Mouse (Mus musculus): ENCODE data around the gene Poll. TPM values are rescaled to one million over a fixed set of nuclear protein-coding genes. Genes with fewer than 3 reads are reported as not detected.

The Poll gene
- polyA plus RNA-seq, 1 experiment from 2014 or later = 16.3 TPM

DNA sequence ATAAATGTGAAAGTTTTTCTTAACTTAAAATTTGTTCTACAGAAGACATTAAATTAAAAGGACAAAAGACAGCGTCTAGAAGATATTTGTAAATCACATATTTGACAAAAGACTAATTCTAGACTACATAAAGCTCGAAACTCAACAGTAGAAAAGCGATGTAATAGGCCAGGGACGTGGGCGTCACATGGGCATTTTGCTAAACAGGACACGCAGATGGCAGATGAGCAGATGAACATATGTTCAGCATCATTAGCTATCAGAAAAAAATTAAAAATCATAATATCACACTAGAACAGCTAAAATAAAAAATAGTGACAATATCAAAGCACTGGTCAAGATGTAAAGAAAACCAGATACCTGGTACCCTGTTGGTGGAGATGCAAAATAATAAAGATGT lies 29.4 kb upstream of the Poll start:
- WGBS = 93% methylated on average over 6 of the region's 6 CpGs
- Histone ChIP-seq H3K9me3 (no peaks in the 10 kb centered on the region), H3K36me3 (no peaks in the 10 kb centered on the region), H3K27me3 (replicated peaks) (peaks cover 33% of the 10 kb centered on the region), H3K9ac (no peak overlapping the region), H3K4me1 (no peaks in the 10 kb centered on the region), H3K27ac (no peak overlapping the region), H3K4me3 (no peak overlapping the region), H3K4me2 (replicated peaks) (no peak overlapping the region)
- no peak for ATAC-seq (ENCODE audit: low FRiP score, low read depth)

DNA sequence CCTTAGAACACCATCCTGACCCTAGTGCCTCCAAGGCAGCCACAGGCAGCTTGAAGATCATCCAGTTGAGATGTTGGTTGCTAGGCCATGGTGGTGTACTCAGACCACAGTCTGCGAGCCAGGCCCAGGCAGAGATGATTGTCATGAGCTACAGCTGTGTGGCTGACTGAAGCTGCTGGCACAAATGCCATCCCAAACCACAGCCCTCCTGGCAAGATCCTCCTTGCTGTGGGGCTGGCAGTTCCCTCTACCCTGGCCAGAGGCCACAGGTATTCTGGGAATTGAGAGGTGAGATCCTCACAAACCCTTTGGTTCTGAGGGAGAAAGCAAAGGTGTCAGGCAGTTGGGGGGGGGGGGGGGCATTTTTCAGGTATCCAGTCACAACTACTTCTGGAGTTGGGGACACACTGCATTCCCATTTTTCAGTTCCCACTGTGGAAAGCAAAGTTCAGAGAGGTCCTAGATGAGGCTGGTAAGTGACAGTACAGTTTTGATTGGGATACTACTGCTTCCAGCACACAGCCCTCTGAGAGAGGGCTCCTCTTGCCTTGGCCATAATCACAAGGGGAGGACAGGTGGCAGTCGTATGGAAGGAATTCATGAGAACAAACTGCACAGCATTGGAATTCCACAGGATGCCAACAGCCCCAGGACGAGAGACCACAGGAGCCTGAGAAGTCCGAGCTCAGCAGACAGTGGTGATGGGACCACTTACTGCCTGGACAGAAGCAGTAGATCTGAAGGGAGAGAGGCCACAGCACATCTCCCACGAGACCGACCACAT lies 27.4 kb upstream of the Poll start:
- H3K9me3 ChIP-seq = no peaks in the 10 kb centered on the region
- H3K9ac ChIP-seq = no peak overlapping the region
- no peak overlapping the region for H3K27ac ChIP-seq
- no peak overlapping the region for H3K4me2 ChIP-seq (replicated peaks)
- H3K27me3 ChIP-seq (replicated peaks) = peaks cover 14% of the 10 kb centered on the region; the same call in 1 of the 2 replicates
- no peak for ATAC-seq (ENCODE audit: low FRiP score, low read depth)
- no peaks in the 10 kb centered on the region for H3K36me3 ChIP-seq
- WGBS = 82% methylated on average over 6 of the region's 6 CpGs
- H3K4me3 ChIP-seq = no peak overlapping the region
- H3K4me1 ChIP-seq = peaks cover under 1% of the 10 kb centered on the region; the same call in 1 of the 2 replicates

DNA sequence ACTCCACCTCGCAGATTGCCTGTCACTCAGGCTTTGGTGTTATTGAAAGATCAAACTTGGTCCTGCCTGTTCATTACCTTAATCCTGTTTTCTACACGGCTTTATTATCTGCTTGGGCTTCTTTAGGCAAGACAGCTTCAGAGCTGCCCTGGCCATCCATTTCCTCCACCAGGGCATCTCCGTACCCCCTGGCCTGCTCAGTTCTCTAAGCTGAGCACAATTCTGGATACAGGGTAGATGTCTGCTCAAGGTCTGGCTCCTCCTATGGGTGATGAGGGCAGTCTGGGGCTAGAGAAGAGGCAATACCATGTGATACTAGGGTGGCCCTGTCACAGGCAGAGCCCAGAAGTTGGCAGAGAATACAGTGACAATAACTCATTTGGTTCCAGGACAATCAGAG lies 26.5 kb upstream of the Poll start:
- Histone ChIP-seq H3K27me3 (replicated peaks) (peaks cover 9% of the 10 kb centered on the region), H3K9me3 (no peaks in the 10 kb centered on the region), H3K27ac (no peak overlapping the region), H3K4me1 (peaks cover 9% of the 10 kb centered on the region), H3K36me3 (no peaks in the 10 kb centered on the region), H3K4me2 (replicated peaks) (no peak overlapping the region), H3K4me3 (no peak overlapping the region), H3K9ac (no peak overlapping the region)
- no peak for ATAC-seq (ENCODE audit: low FRiP score, low read depth)
- WGBS = 78% methylated on average over 3 of the region's 3 CpGs

DNA sequence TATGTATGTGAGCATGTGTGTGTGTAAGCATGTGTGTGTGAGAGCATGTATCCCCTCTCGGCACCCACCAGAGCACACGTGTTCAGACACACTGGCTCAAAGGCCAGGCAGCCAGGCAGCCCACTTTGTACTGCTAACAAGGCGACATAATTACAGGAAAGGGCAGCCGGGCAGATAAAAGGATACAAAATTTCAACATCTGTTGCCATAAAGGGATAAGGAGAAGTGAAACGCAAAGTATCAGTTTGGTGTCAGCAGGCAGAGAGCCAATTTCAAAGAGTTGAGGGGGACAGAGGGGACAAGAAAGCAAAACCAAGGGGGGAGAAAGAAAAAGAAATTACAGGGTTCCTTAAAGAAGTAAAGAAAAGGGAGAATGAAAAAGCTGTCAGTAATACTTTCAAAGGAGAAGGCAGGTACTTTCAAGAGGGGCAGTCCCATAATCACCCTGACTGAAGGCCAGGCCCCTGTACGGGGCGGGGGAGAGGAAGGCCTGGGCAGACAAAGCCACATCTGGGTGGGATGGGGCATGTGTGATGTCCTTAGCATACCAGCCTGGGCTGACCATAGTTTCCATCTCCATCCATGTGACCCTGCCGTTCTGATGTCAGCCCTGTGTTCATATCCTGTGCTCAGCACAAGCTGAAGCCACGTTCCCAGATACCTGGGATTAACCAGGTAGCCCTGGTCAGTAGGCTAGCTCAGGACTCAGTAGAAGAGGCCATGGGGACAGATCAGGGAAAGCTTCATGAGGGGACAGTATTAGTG lies 24.7 kb upstream of the Poll start:
- 71% methylated on average over 9 of the region's 9 CpGs for WGBS
- peaks cover 8% of the 10 kb centered on the region; the same call in 1 of the 2 replicates for H3K27me3 ChIP-seq (replicated peaks)

DNA sequence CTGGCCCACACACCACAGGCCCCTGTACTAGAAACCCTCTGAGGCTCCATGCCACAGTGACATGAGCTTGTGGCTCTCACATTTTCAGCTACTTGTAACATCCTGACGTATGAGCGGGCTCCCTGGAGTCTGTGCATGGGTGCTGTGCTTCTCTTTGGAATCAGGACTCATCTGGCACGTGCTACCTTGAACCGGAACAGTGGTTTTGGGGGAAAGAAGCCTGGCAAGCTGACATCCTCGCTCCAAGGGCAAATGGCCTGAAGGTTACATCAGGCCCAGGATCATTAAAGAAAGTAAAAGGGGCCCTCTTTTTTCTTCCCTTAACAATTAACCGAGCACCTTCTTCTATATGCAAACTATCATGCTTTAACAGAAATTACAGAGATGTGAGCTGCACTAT lies 22.8 kb upstream of the Poll start:
- ATAC-seq (ENCODE audit: low FRiP score, low read depth) = no peak

More for the DNA sequence above, 24.7 kb upstream of the Poll start:
- Histone ChIP-seq H3K9me3 (0 out of 2 replicates have a peak, but pooled peaks cover 3% of the 10 kb centered on the region), H3K9ac (no peak overlapping the region), H3K4me3 (no peak overlapping the region), H3K36me3 (peaks cover 7% of the 10 kb centered on the region; the same call in 1 of the 2 replicates), H3K4me2 (replicated peaks) (no peak overlapping the region), H3K4me1 (peaks cover 16% of the 10 kb centered on the region), H3K27ac (no peak overlapping the region)
- ATAC-seq (ENCODE audit: low FRiP score, low read depth) = no peak

DNA sequence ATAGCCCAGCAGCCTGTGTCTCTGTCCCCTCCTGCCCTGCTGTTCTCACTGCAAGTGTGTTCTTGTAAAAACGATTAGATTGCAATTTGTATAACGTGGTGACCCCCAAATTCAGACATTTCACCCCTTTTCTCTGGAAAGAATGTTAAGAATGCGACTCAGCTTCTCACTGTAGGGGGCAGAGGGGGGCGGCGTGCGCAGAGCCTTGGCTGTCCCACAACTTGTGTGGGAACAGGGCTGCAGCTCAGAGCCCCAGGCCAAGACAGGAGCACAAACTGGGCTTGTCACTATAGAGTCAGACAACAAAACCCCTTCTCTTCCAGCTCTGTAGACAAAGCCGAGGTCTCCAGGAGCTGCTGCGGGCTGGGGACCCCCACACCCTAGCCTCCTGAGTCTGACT lies 21.8 kb upstream of the Poll start:
- 13% methylated on average over 8 of the region's 8 CpGs for WGBS
- Histone ChIP-seq H3K4me1 (peaks cover 20% of the 10 kb centered on the region), H3K27ac (no peak overlapping the region)

More for the DNA sequence above, 22.8 kb upstream of the Poll start:
- 86% methylated on average over 6 of the region's 6 CpGs for WGBS
- peaks cover 5% of the 10 kb centered on the region; the same call in 1 of the 2 replicates for H3K27me3 ChIP-seq (replicated peaks)
- H3K4me1 ChIP-seq = peaks cover 20% of the 10 kb centered on the region
- no peak overlapping the region for H3K4me3 ChIP-seq
- H3K27ac ChIP-seq = no peak overlapping the region
- H3K9ac ChIP-seq = no peak overlapping the region
- H3K9me3 ChIP-seq = 0 out of 2 replicates have a peak, but pooled peaks cover 3% of the 10 kb centered on the region
- no peak overlapping the region for H3K4me2 ChIP-seq (replicated peaks)
- peaks cover 19% of the 10 kb centered on the region for H3K36me3 ChIP-seq

DNA sequence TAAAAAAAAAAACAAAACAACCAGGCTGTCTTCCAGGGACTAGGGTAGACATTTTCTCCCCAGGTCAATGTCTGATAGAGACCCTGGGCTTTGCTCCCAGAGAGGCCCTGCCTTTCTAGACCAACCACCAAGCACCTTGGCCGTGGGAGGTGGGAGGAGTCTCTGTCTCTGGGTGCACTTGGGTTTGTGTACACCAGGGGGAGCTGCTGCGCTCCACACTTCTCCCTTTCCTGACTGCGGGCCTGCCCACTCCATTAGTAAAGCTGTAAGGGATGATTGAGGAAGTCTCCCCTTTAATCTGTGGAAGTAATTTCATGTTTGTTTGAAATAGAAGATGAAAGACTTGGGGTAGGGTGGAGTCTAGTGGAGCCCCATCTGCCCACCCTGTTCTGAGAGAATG lies 20.9 kb upstream of the Poll start:
- Histone ChIP-seq H3K27ac (no peak overlapping the region), H3K36me3 (peaks cover 30% of the 10 kb centered on the region), H3K4me2 (replicated peaks) (no peak overlapping the region), H3K9ac (no peak overlapping the region), H3K27me3 (replicated peaks) (peaks cover 5% of the 10 kb centered on the region; the same call in 1 of the 2 replicates), H3K9me3 (0 out of 2 replicates have a peak, but pooled peaks cover 3% of the 10 kb centered on the region), H3K4me3 (no peak overlapping the region), H3K4me1 (peaks cover 20% of the 10 kb centered on the region)
- WGBS = 40% methylated on average over 3 of the region's 3 CpGs
- ATAC-seq (ENCODE audit: low FRiP score, low read depth) = no peak

More for the DNA sequence above, 21.8 kb upstream of the Poll start:
- Histone ChIP-seq H3K9me3 (0 out of 2 replicates have a peak, but pooled peaks cover 3% of the 10 kb centered on the region), H3K9ac (no peak overlapping the region), H3K4me2 (replicated peaks) (no peak overlapping the region), H3K4me3 (no peak overlapping the region), H3K27me3 (replicated peaks) (peaks cover 5% of the 10 kb centered on the region; the same call in 1 of the 2 replicates), H3K36me3 (peaks cover 26% of the 10 kb centered on the region)
- no peak for ATAC-seq (ENCODE audit: low FRiP score, low read depth)

DNA sequence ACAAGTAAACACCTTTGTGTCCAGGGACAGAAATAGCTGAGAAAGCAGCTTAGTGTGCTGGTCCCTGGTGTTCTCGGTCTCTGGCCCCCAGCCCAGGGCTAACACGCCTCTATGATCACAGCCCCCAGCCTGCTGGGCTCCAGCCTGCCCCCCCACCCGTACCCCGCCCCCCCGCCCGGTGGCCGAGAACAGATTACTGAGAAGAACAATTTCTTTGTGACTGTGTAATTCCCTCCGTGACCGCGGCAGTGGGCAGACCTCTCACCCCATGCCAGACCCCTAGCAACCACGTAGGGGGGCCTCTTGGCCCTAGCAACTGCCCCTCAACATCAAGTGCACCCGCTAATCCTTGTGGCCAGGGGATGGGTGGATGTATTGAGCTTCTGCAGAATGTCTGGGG lies 19.9 kb upstream of the Poll start:
- ATAC-seq (ENCODE audit: low FRiP score, low read depth) = no peak
- Histone ChIP-seq H3K36me3 (peaks cover 30% of the 10 kb centered on the region), H3K4me2 (replicated peaks) (no peak overlapping the region), H3K4me3 (no peak overlapping the region), H3K9me3 (0 out of 2 replicates have a peak, but pooled peaks cover 3% of the 10 kb centered on the region), H3K27ac (no peak overlapping the region), H3K9ac (no peak overlapping the region), H3K4me1 (peaks cover 22% of the 10 kb centered on the region), H3K27me3 (replicated peaks) (peaks cover 5% of the 10 kb centered on the region; the same call in 1 of the 2 replicates)
- WGBS = 43% methylated on average over 12 of the region's 12 CpGs

DNA sequence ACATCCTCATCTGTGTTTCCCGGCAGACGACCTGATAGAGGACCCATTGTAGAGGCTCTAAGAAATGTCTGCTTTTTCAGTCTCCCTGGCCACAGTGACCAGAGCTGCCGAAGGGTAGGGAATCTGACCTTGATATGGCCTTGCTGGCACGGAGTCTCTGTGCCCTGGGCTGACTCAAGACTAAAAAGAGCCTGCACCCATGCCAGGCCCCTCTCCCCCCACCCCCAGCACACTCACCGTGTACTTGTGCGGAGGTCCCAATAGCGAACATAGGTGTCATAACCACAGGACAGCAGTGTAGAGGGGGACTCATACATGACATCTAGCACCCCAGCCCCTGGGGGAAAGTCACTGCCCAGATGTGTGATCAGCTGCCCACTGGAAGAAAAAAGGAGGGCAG lies 19.1 kb upstream of the Poll start:
- Histone ChIP-seq H3K27me3 (replicated peaks) (peaks cover 5% of the 10 kb centered on the region), H3K9ac (no peak overlapping the region), H3K36me3 (peaks cover 35% of the 10 kb centered on the region), H3K27ac (no peak overlapping the region), H3K4me1 (peaks cover 28% of the 10 kb centered on the region), H3K4me3 (no peak overlapping the region), H3K9me3 (0 out of 2 replicates have a peak, but pooled peaks cover 3% of the 10 kb centered on the region), H3K4me2 (replicated peaks) (no peak overlapping the region)
- no peak for ATAC-seq (ENCODE audit: low FRiP score, low read depth)
- WGBS = 86% methylated on average over 7 of the region's 7 CpGs

DNA sequence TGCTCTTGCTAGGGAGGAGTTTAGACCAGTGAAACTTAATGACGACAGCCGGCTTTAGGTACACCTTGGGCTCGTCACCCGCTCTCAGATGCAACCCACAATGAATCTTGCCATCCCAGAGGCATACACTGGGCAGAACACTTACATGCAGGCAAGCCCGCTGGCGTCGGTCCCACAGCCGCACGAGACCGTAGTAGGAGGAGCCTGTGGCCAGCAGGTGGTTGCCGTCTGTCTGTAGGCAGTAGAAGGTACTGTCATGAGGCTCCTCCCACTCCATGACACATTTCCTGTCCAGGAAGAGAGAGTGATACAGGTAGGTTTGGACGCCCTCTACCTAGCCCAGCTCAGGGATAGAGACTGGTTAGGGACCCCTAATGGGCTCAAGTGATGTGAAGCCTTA lies 18.6 kb upstream of the Poll start:
- H3K9ac ChIP-seq = no peak overlapping the region
- no peak for ATAC-seq (ENCODE audit: low FRiP score, low read depth)
- no peak overlapping the region for H3K27ac ChIP-seq
- H3K4me2 ChIP-seq (replicated peaks) = no peak overlapping the region
- peaks cover 35% of the 10 kb centered on the region for H3K36me3 ChIP-seq
- H3K9me3 ChIP-seq = 0 out of 2 replicates have a peak, but pooled peaks cover 3% of the 10 kb centered on the region
- peaks cover 5% of the 10 kb centered on the region for H3K27me3 ChIP-seq (replicated peaks)
- no peak overlapping the region for H3K4me3 ChIP-seq
- WGBS = 87% methylated on average over 12 of the region's 12 CpGs
- peaks cover 32% of the 10 kb centered on the region for H3K4me1 ChIP-seq

DNA sequence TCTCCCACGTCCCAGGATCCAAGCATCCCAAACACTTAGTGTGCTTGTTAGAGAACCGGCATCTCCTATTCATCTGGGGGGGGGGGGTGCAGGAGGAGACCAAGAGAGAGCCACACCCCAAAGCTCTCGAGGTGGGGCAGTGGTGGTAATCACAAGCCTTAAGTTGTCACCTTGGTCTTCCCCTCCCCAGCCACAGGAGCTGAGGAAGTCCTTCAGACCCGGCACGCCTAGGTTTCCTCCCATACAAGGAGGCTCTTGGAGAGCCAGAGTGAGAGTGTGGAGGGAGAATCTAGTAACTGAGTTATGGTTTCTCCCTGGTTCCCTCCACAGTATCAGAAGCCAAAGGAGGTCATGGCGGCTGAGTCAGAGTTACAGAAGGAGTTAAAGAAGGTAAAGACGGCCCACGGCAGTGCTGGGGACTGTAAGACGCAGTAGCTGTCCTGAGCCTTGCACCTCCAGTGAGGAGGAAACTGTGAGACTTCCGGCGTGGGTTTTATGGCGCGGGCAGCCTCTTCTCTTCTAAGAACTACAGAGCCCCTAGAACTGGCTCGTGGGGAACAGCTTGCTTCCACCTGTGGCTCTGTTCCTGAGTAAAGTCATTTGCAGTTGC lies 16.9 kb upstream of the Poll start:
- H3K4me3 ChIP-seq = no peak overlapping the region
- H3K9ac ChIP-seq = no peak overlapping the region
- H3K4me1 ChIP-seq = peaks cover 29% of the 10 kb centered on the region
- ATAC-seq (ENCODE audit: low FRiP score, low read depth) = no peak
- WGBS = 85% methylated on average over 14 of the region's 14 CpGs
- H3K27ac ChIP-seq = no peak overlapping the region
- H3K9me3 ChIP-seq = 0 out of 2 replicates have a peak, but pooled peaks cover 3% of the 10 kb centered on the region
- H3K36me3 ChIP-seq = peaks cover 41% of the 10 kb centered on the region
- no peak overlapping the region for H3K4me2 ChIP-seq (replicated peaks)
- no peaks in the 10 kb centered on the region; the same call in none of the 2 replicates for H3K27me3 ChIP-seq (replicated peaks)

DNA sequence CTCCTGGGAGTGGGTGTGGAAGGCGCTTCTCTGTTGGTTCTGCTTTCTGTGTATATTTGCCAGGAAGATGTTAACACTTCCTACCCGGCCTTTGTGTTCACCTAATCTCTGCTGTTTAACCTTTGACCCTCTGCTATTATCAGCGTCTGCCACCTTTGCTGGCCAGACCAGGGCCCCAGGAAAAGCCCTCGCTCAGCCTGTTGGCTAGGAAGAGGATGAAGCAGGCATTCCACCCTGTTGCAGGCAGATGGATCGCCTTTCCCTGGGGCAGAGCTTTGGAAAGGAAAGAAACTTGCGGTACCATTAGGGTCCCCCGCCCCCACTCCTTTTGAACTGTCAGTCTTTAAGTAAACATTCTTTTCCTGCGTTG lies 15.3 kb upstream of the Poll start:
- H3K27me3 ChIP-seq (replicated peaks) = no peaks in the 10 kb centered on the region; the same call in 1 of the 2 replicates

More for the DNA sequence above, 15.3 kb upstream of the Poll start:
- Histone ChIP-seq H3K4me1 (peaks cover 22% of the 10 kb centered on the region), H3K4me2 (replicated peaks) (no peak overlapping the region), H3K4me3 (no peak overlapping the region), H3K9me3 (no peaks in the 10 kb centered on the region), H3K27ac (no peak overlapping the region), H3K36me3 (peaks cover 45% of the 10 kb centered on the region), H3K9ac (no peak overlapping the region)
- ATAC-seq (ENCODE audit: low FRiP score, low read depth) = no peak
- 20% methylated on average over 8 of the region's 8 CpGs for WGBS

Measured in neural tube, embryonic 12.5 days (tissue).